Mouse (Mus musculus) bone marrow, adult 2 months (tissue): ENCODE measurements around the gene Tead4.

Experiments
- CTCF ChIP-seq: fragments of 200-500 bp; IDR thresholded peaks from 2 replicates; pipeline ENCODE4 v1.5.1; 2011; ENCODE audit warnings: low read length, control low read depth; ENCODE audit not compliant: control insufficient read depth, insufficient read depth
- POLR2A ChIP-seq: fragments of 200-500 bp; IDR thresholded peaks from 2 replicates; pipeline ENCODE4 v1.6.1; 2011; ENCODE audit warnings: low read depth, mild to moderate bottlenecking, control low read depth, low read length, borderline replicate concordance; ENCODE audit not compliant: control insufficient read depth

GRCm38 (mm10) chr6:128259252-128259651, 41.4 kb downstream of the Tead4 start:
- TF ChIP-seq CTCF = no peak
- TF ChIP-seq POLR2A = no peak
